Mouse (Mus musculus) embryonic facial prominence, embryonic 13.5 days (tissue): ENCODE results near the gene Psap. TPM values are rescaled to one million over a fixed set of nuclear protein-coding genes. Genes with fewer than 3 reads are reported as not detected.

Experiments
- ATAC-seq: fragments of 200-750 bp; cut with Nextera tagmentation; 2 replicates; pipeline ENCODE4 v1.8.0; 2017; ENCODE audit warnings: low read depth; ENCODE audit not compliant: insufficient number of reproducible peaks, insufficient read depth, low FRiP score, low TSS enrichment
- H3K27ac ChIP-seq: fragments of 300-500 bp; sonication (generic); 2 replicates; pipeline ENCODE4 v1.5.1; 2015; ENCODE audit warnings: moderate library complexity, mild to moderate bottlenecking, inconsistent platforms
- H3K27me3 ChIP-seq: fragments of 300-500 bp; sonication (generic); 2 replicates; pipeline ENCODE4 v1.6.1; 2015; ENCODE audit warnings: mild to moderate bottlenecking, inconsistent platforms
- H3K36me3 ChIP-seq: fragments of 300-500 bp; sonication (generic); 2 replicates; pipeline ENCODE4 v1.6.1; 2015; ENCODE audit warnings: mild to moderate bottlenecking, inconsistent platforms
- H3K4me1 ChIP-seq: fragments of 300-500 bp; sonication (generic); 2 replicates; pipeline ENCODE4 v1.6.1; 2015; ENCODE audit warnings: inconsistent platforms
- H3K4me2 ChIP-seq: fragments of 300-500 bp; sonication (generic); 2 replicates; pipeline ENCODE4 v1.6.1; 2015; ENCODE audit warnings: moderate library complexity, mild to moderate bottlenecking, inconsistent platforms
- H3K4me3 ChIP-seq: fragments of 300-500 bp; sonication (generic); 2 replicates; pipeline ENCODE4 v1.5.1; 2015; ENCODE audit warnings: mild to moderate bottlenecking, inconsistent platforms
- H3K9ac ChIP-seq: fragments of 300-500 bp; sonication (generic); 2 replicates; pipeline ENCODE4 v1.6.1; 2015; ENCODE audit warnings: mild to moderate bottlenecking, inconsistent platforms
- H3K9me3 ChIP-seq: fragments of 300-500 bp; sonication (generic); 2 replicates; pipeline ENCODE4 v1.6.1; 2016; ENCODE audit warnings: inconsistent platforms
- WGBS: fragments of 180-500 bp; shearing (Covaris S2); methylation state at CpG from one replicate; pipeline ENCODE4 v1.1.7; 2015; ENCODE audit warnings: mixed read lengths; 5-methylcytosine and 5-hydroxymethylcytosine counted together
- polyA plus RNA-seq: library from polyadenylated mRNA; unstranded; fragments of >200 nt; fragmentation: Nextera tagmentation; extraction: Ambion mirVana; gene quantifications from 2 replicates; pipeline ENCODE4 v1.2.1, GENCODE M21; 2015

Gene Psap
- polyA plus RNA-seq, 1 experiment from 2014 or later, result 114 TPM

- no peaks in the 10 kb centered on the region for H3K9me3 ChIP-seq
- H3K4me3 ChIP-seq, result no peak overlapping the region
- no peaks in the 10 kb centered on the region for H3K27me3 ChIP-seq
- no peak overlapping the region for H3K9ac ChIP-seq
- ATAC-seq, result no peak
- H3K27ac ChIP-seq, result no peak overlapping the region
- H3K4me1 ChIP-seq, result peaks cover 9% of the 10 kb centered on the region; the same call in 1 of the 2 replicates
- H3K36me3 ChIP-seq, result no peaks in the 10 kb centered on the region
- no peak overlapping the region for H3K4me2 ChIP-seq
- 86% methylated on average over 8 of the region's 8 CpGs for WGBS
These were observed 10.5 kb upstream of the Psap start for GRCm38 (mm10) chr10:60266842-60267401.

GRCm38 (mm10) chr10:60268738-60269137 lies 8.7 kb upstream of the Psap start:
- Histone ChIP-seq H3K36me3 (no peaks in the 10 kb centered on the region), H3K27ac (no peak overlapping the region), H3K4me1 (peaks cover 7% of the 10 kb centered on the region; the same call in 1 of the 2 replicates), H3K9ac (no peak overlapping the region), H3K9me3 (no peaks in the 10 kb centered on the region), H3K4me3 (no peak overlapping the region), H3K4me2 (no peak overlapping the region), H3K27me3 (no peaks in the 10 kb centered on the region)
- ATAC-seq, result no peak
- whole genome bisulfite sequencing, result 92% methylated on average over 10 of the region's 11 CpGs

- 75% methylated on average over 13 of the region's 13 CpGs for WGBS
- peaks cover 7% of the 10 kb centered on the region; the same call in 1 of the 2 replicates for H3K4me1 ChIP-seq
- H3K9me3 ChIP-seq, result no peaks in the 10 kb centered on the region
- 0 out of 2 replicates have a peak, but pooled peaks have one; percentile 15 for ATAC-seq
- no peaks in the 10 kb centered on the region for H3K36me3 ChIP-seq
- H3K9ac ChIP-seq, result no peak overlapping the region
- H3K4me3 ChIP-seq, result no peak overlapping the region
- H3K27ac ChIP-seq, result no peak overlapping the region
- no peaks in the 10 kb centered on the region for H3K27me3 ChIP-seq
- H3K4me2 ChIP-seq, result no peak overlapping the region
These were observed 8.0 kb upstream of the Psap start for GRCm38 (mm10) chr10:60269141-60270064.

- no peaks in the 10 kb centered on the region for H3K27me3 ChIP-seq
- no peak overlapping the region for H3K9ac ChIP-seq
- peaks cover 7% of the 10 kb centered on the region; the same call in 1 of the 2 replicates for H3K4me1 ChIP-seq
- 78% methylated on average over 6 of the region's 6 CpGs for WGBS
- H3K27ac ChIP-seq, result no peak overlapping the region
- no peak overlapping the region for H3K4me2 ChIP-seq
- no peaks in the 10 kb centered on the region for H3K9me3 ChIP-seq
- no peak for ATAC-seq
- no peak overlapping the region for H3K4me3 ChIP-seq
- no peaks in the 10 kb centered on the region for H3K36me3 ChIP-seq
These were observed 6.4 kb upstream of the Psap start for GRCm38 (mm10) chr10:60271015-60271414.

- 0 out of 2 replicates have a peak overlapping the region, but pooled peaks have one; percentile 12 for H3K9ac ChIP-seq
- ATAC-seq, result no peak
- 40% methylated on average over 6 of the region's 6 CpGs for WGBS
These were observed 5.2 kb upstream of the Psap start for GRCm38 (mm10) chr10:60272241-60272640.

GRCm38 (mm10) chr10:60273382-60273781 lies 4.0 kb upstream of the Psap start:
- no peaks in the 10 kb centered on the region for H3K27me3 ChIP-seq
- H3K36me3 ChIP-seq, result no peaks in the 10 kb centered on the region
- H3K9ac ChIP-seq, result no peak overlapping the region
- H3K4me3 ChIP-seq, result no peak overlapping the region
- H3K4me2 ChIP-seq, result no peak overlapping the region
- H3K4me1 ChIP-seq, result peaks cover 14% of the 10 kb centered on the region
- H3K9me3 ChIP-seq, result no peaks in the 10 kb centered on the region
- no peak overlapping the region for H3K27ac ChIP-seq
- ATAC-seq, result no peak
- 59% methylated on average over 6 of the region's 6 CpGs for WGBS

More at GRCm38 (mm10) chr10:60272241-60272640, 5.2 kb upstream of the Psap start:
- H3K27ac ChIP-seq, result no peak overlapping the region
- H3K4me2 ChIP-seq, result no peak overlapping the region
- no peaks in the 10 kb centered on the region for H3K9me3 ChIP-seq
- no peaks in the 10 kb centered on the region for H3K27me3 ChIP-seq
- peaks cover 11% of the 10 kb centered on the region; the same call in 1 of the 2 replicates for H3K4me1 ChIP-seq
- H3K4me3 ChIP-seq, result no peak overlapping the region
- H3K36me3 ChIP-seq, result no peaks in the 10 kb centered on the region

- ATAC-seq, result no peak
- H3K36me3 ChIP-seq, result no peaks in the 10 kb centered on the region
These were observed 576 bp downstream of the Psap start for GRCm38 (mm10) chr10:60278006-60278399.

GRCm38 (mm10) chr10:60278786-60279185 lies 1.4 kb downstream of the Psap start:
- peak overlapping the region; percentile 72 for H3K4me3 ChIP-seq
- peaks cover 56% of the 10 kb centered on the region for H3K4me1 ChIP-seq
- no peak for ATAC-seq
- 85% methylated on average over 3 of the region's 3 CpGs for WGBS
- H3K9ac ChIP-seq, result peak overlapping the region; percentile 90
- no peaks in the 10 kb centered on the region for H3K36me3 ChIP-seq
- peak overlapping the region; percentile 69 for H3K4me2 ChIP-seq
- peak overlapping the region; percentile 1; the same call in 1 of the 2 replicates for H3K27ac ChIP-seq
- no peaks in the 10 kb centered on the region for H3K27me3 ChIP-seq
- no peaks in the 10 kb centered on the region for H3K9me3 ChIP-seq

More at GRCm38 (mm10) chr10:60278006-60278399, 576 bp downstream of the Psap start:
- Histone ChIP-seq H3K4me1 (peaks cover 51% of the 10 kb centered on the region), H3K4me2 (peak overlapping the region; percentile 69), H3K9ac (peak overlapping the region; percentile 90), H3K27me3 (no peaks in the 10 kb centered on the region), H3K9me3 (no peaks in the 10 kb centered on the region), H3K4me3 (peak overlapping the region; percentile 72), H3K27ac (peak overlapping the region; percentile 91)
- WGBS, result 6% methylated on average over 13 of the region's 13 CpGs

- peak overlapping the region; percentile 64 for H3K27ac ChIP-seq
- ATAC-seq, result no peak
- peak overlapping the region; percentile 69 for H3K4me2 ChIP-seq
These were observed 2.0 kb downstream of the Psap start for GRCm38 (mm10) chr10:60279290-60279940.

GRCm38 (mm10) chr10:60279941-60280301 lies 2.5 kb downstream of the Psap start:
- Histone ChIP-seq H3K36me3 (no peaks in the 10 kb centered on the region), H3K27ac (peak overlapping the region; percentile 64), H3K4me2 (peak overlapping the region; percentile 69; the same call in 1 of the 2 replicates), H3K27me3 (no peaks in the 10 kb centered on the region), H3K9me3 (no peaks in the 10 kb centered on the region), H3K4me1 (peaks cover 67% of the 10 kb centered on the region), H3K4me3 (no peak overlapping the region), H3K9ac (no peak overlapping the region)
- 85% methylated on average over 9 of the region's 9 CpGs for WGBS
- no peak for ATAC-seq

More at GRCm38 (mm10) chr10:60279290-60279940, 2.0 kb downstream of the Psap start:
- Histone ChIP-seq H3K4me3 (peak overlapping the region; percentile 72; the same call in 1 of the 2 replicates), H3K4me1 (peaks cover 62% of the 10 kb centered on the region), H3K36me3 (no peaks in the 10 kb centered on the region), H3K9ac (no peak overlapping the region; the same call in 1 of the 2 replicates), H3K27me3 (no peaks in the 10 kb centered on the region), H3K9me3 (no peaks in the 10 kb centered on the region)
- 62% methylated on average over 8 of the region's 8 CpGs for WGBS

GRCm38 (mm10) chr10:60280353-60280752 lies 2.9 kb downstream of the Psap start:
- Histone ChIP-seq H3K4me3 (no peak overlapping the region), H3K36me3 (no peaks in the 10 kb centered on the region), H3K9me3 (no peaks in the 10 kb centered on the region), H3K4me1 (peaks cover 71% of the 10 kb centered on the region), H3K4me2 (no peak overlapping the region), H3K27me3 (no peaks in the 10 kb centered on the region), H3K27ac (peak overlapping the region; percentile 64; the same call in 1 of the 2 replicates), H3K9ac (no peak overlapping the region)
- ATAC-seq, result no peak
- 89% methylated on average over 6 of the region's 6 CpGs for WGBS
